ENCODE assay signal across 8 mouse cellular contexts in genomic region chr12:111164310-111164751, GRCm38 (mm10). TPM values are rescaled to one million over a fixed set of nuclear protein-coding genes. Genes with fewer than 3 reads are reported as not detected.
A peak's percentile ranks its signal among the peaks of the same experiment; 100 is the strongest.
DNase-seq lines count a peak whose midpoint lies in the region; ATAC-seq lines count a peak whose summit lies in the region.

No protein-coding gene starts in this region.

- H3K27ac ChIP-seq in intestine, embryonic 14.5 days (ENCODE audit: low read depth): peak overlapping the region; percentile 79

- no peaks in the 10 kb centered on the region for H3K36me3 ChIP-seq in intestine, embryonic 14.5 days (ENCODE audit: control insufficient read depth, insufficient read depth, low read length)

- intact Hi-C loops in left cerebral cortex, postnatal 10 days (cut with DNase I): no loop called here

- H3K4me3 ChIP-seq in intestine, embryonic 14.5 days (ENCODE audit: low read depth, low read length): peak overlapping the region; percentile 8

- H3K9me3 ChIP-seq in intestine, embryonic 14.5 days (ENCODE audit: control insufficient read depth, low read length): no peaks in the 10 kb centered on the region

- H3K4me2 ChIP-seq in intestine, embryonic 14.5 days (ENCODE audit: low read length): peak overlapping the region; percentile 45

- peak; percentile 69 to 78 for DNase-seq in adrenal gland, adult 18-20 months (ENCODE audit: low spot score in 2 of 2)
- DNase-seq in embryo, embryonic 11 days: peak; percentile 94
- DNase-seq in gastrocnemius, postnatal 25 days: peak; percentile 86
- DNase-seq in intestine, embryonic 14.5 days (ENCODE audit: low spot score): peak; percentile 87
- peak; percentile 93 to 94 for DNase-seq in left cerebral cortex, postnatal 10 days (ENCODE audit: extremely low spot score in 1 of 2, low spot score in 2 of 2)
- DNase-seq in right cerebral cortex, postnatal 10 days (ENCODE audit: low spot score in 2 of 2): peak; percentile 96 to 97
- DNase-seq in urinary bladder, postnatal 14 days (ENCODE audit: low spot score): peak; percentile 93

- peaks cover 29% of the 10 kb centered on the region for H3K4me1 ChIP-seq in intestine, embryonic 14.5 days (replicated peaks; ENCODE audit: control insufficient read depth, insufficient read depth, low read length)

- 3% methylated on average over 13 of the region's 13 CpGs for WGBS in intestine, embryonic 14.5 days

- H3K27me3 ChIP-seq in intestine, embryonic 14.5 days (replicated peaks; ENCODE audit: control insufficient read depth, insufficient read depth, low read length): no peaks in the 10 kb centered on the region

- peak; percentile 78 for ATAC-seq in intestine, embryonic 14.5 days (replicated peaks; ENCODE audit: low FRiP score, low TSS enrichment, low read depth)
- ATAC-seq in megakaryocyte progenitor cell, adult 5-6 weeks (replicated peaks; ENCODE audit: poor library complexity): peak; percentile 63

- peak overlapping the region; percentile 52 for H3K9ac ChIP-seq in intestine, embryonic 14.5 days (ENCODE audit: low read length)

RNA-seq across cellular contexts. Expression of gene Traf3, which starts 1.8 kb away (rescaled TPM):
- total RNA-seq in adrenal gland, adult 18-20 months (2021): 10 to 100 TPM; 18.8 to 23.8 TPM
- 10 to 100 TPM; 16.3 to 16.7 TPM for total RNA-seq in gastrocnemius, postnatal 25 days (2021)
- 9.1 and 9.9 TPM in 2 replicates for polyA plus RNA-seq in intestine, embryonic 14.5 days (2014; fragmentation: Nextera tagmentation; extraction: Ambion mirVana)
- 10 to 100 TPM; 70.2 to 71.9 TPM for total RNA-seq in left cerebral cortex, postnatal 10 days (2021)
- 12.0 and 12.4 TPM in 2 replicates for total RNA-seq in megakaryocyte progenitor cell, adult 5-6 weeks (2015)
- 24.1 and 24.5 TPM in 2 replicates for total RNA-seq in megakaryocyte progenitor cell, adult 5-6 weeks (2017)

RNA-seq across cellular contexts. Expression of gene 4930595D18Rik, which starts 20.0 kb away (rescaled TPM):
- not detected for total RNA-seq in adrenal gland, adult 18-20 months (2021)
- total RNA-seq in gastrocnemius, postnatal 25 days (2021): not detected
- polyA plus RNA-seq in intestine, embryonic 14.5 days (2014; fragmentation: Nextera tagmentation; extraction: Ambion mirVana): not detected in 2 replicates
- not detected for total RNA-seq in left cerebral cortex, postnatal 10 days (2021)
- not detected in 2 replicates for total RNA-seq in megakaryocyte progenitor cell, adult 5-6 weeks (2015)
- not detected in 2 replicates for total RNA-seq in megakaryocyte progenitor cell, adult 5-6 weeks (2017)

Comparison
In these comparisons a context has a peak if more than half of its experiments do, and no peak if none do; other contexts are left out.
1. Peak in every context shown above with its lines: DNase-seq, ATAC-seq, H3K4me3 ChIP-seq and H3K27ac ChIP-seq.